Mouse (Mus musculus): Measurements from ENCODE around the gene Ccdc7b.
"Not testable (repeated sequence)": the region's sequence is repeated elsewhere in the genome, so short reads cannot be mapped to it uniquely, and the experiment has no call there.

- not testable (repeated sequence) for TF ChIP-seq CTCF (IDR thresholded peaks at IDR 0.05; ENCODE audit: control insufficient read depth, insufficient read depth, insufficient replicate concordance, low read depth, low read length); POLR2A (IDR thresholded peaks at IDR 0.05; ENCODE audit: control insufficient read depth, low read depth, low read length)
Observed at GRCm38 (mm10) chr8:129115761-129116160, 48.8 kb downstream of the Ccdc7b start.
